Mouse (Mus musculus): ENCODE measurements around the gene Gm10944. TPM values are rescaled to one million over a fixed set of nuclear protein-coding genes. Genes with fewer than 3 reads are reported as not detected.

Gm10944 gene
- polyA plus RNA-seq, 1 experiment, result not detected

GRCm38 (mm10) chr10:10689668-10690223 is 8.6 kb downstream of the Gm10944 start:
- no peaks in the 10 kb centered on the region for H3K36me3 ChIP-seq (ENCODE audit: control insufficient read depth, insufficient read depth, low read length)
- H3K4me1 ChIP-seq (replicated peaks; ENCODE audit: control insufficient read depth, insufficient read depth, low read length), result no peaks in the 10 kb centered on the region
- 7% methylated on average over 11 of the region's 11 CpGs for WGBS
- H3K27ac ChIP-seq (ENCODE audit: control insufficient read depth, insufficient read depth, low read length), result no peak overlapping the region
- H3K27me3 ChIP-seq (ENCODE audit: control insufficient read depth, insufficient read depth, low read length), result no peaks in the 10 kb centered on the region
- DNase-seq, result no peak
- H3K4me3 ChIP-seq (ENCODE audit: control insufficient read depth, insufficient read depth, low read length), result no peak overlapping the region
- TF ChIP-seq CTCF (IDR thresholded peaks at IDR 0.05; ENCODE audit: borderline replicate concordance, control insufficient read depth, extremely low read depth, insufficient read depth, low read length, poor library complexity), result no peak

- Histone ChIP-seq H3K27me3 (ENCODE audit: control insufficient read depth, insufficient read depth, low read length) (no peaks in the 10 kb centered on the region), H3K27ac (ENCODE audit: control insufficient read depth, insufficient read depth, low read length) (no peak overlapping the region), H3K4me3 (ENCODE audit: control insufficient read depth, insufficient read depth, low read length) (no peak overlapping the region), H3K4me1 (replicated peaks; ENCODE audit: control insufficient read depth, insufficient read depth, low read length) (no peaks in the 10 kb centered on the region), H3K36me3 (ENCODE audit: control insufficient read depth, insufficient read depth, low read length) (no peaks in the 10 kb centered on the region)
- no peak for TF ChIP-seq CTCF (IDR thresholded peaks at IDR 0.05; ENCODE audit: borderline replicate concordance, control insufficient read depth, extremely low read depth, insufficient read depth, low read length, poor library complexity)
- TF ChIP-seq POLR2A (IDR thresholded peaks at IDR 0.05; ENCODE audit: control insufficient read depth, extremely low read depth, insufficient read depth, low read length, poor library complexity), result no peak
- WGBS, result 92% methylated on average over 6 of the region's 6 CpGs
- no peak for DNase-seq
Observed at GRCm38 (mm10) chr10:10697497-10697896, 16.3 kb downstream of the Gm10944 start.

- H3K36me3 ChIP-seq (ENCODE audit: control insufficient read depth, insufficient read depth, low read length), result no peaks in the 10 kb centered on the region
- 5% methylated on average over 1 of the region's 1 CpGs for WGBS
- H3K4me1 ChIP-seq (replicated peaks; ENCODE audit: control insufficient read depth, insufficient read depth, low read length), result no peaks in the 10 kb centered on the region
- H3K27ac ChIP-seq (ENCODE audit: control insufficient read depth, insufficient read depth, low read length), result no peak overlapping the region
- no peak for DNase-seq
- H3K27me3 ChIP-seq (ENCODE audit: control insufficient read depth, insufficient read depth, low read length), result no peaks in the 10 kb centered on the region
- TF ChIP-seq CTCF (IDR thresholded peaks at IDR 0.05; ENCODE audit: borderline replicate concordance, control insufficient read depth, extremely low read depth, insufficient read depth, low read length, poor library complexity), result no peak
- no peak for TF ChIP-seq POLR2A (IDR thresholded peaks at IDR 0.05; ENCODE audit: control insufficient read depth, extremely low read depth, insufficient read depth, low read length, poor library complexity)
- no peak overlapping the region for H3K4me3 ChIP-seq (ENCODE audit: control insufficient read depth, insufficient read depth, low read length)
Observed at GRCm38 (mm10) chr10:10700903-10701302, 19.8 kb downstream of the Gm10944 start.

GRCm38 (mm10) chr10:10701326-10701725 is 20.2 kb downstream of the Gm10944 start:
- no peak for TF ChIP-seq POLR2A (IDR thresholded peaks at IDR 0.05; ENCODE audit: control insufficient read depth, extremely low read depth, insufficient read depth, low read length, poor library complexity)
- no peak for TF ChIP-seq CTCF (IDR thresholded peaks at IDR 0.05; ENCODE audit: borderline replicate concordance, control insufficient read depth, extremely low read depth, insufficient read depth, low read length, poor library complexity)
- WGBS, result 94% methylated on average over 1 of the region's 1 CpGs
- no peaks in the 10 kb centered on the region for H3K4me1 ChIP-seq (replicated peaks; ENCODE audit: control insufficient read depth, insufficient read depth, low read length)

GRCm38 (mm10) chr10:10708031-10708430 is 26.9 kb downstream of the Gm10944 start:
- no peaks in the 10 kb centered on the region for H3K36me3 ChIP-seq (ENCODE audit: control insufficient read depth, insufficient read depth, low read length)
- no peak overlapping the region for H3K27ac ChIP-seq (ENCODE audit: control insufficient read depth, insufficient read depth, low read length)
- WGBS, result 86% methylated on average over 1 of the region's 1 CpGs
- no peak overlapping the region for H3K4me3 ChIP-seq (ENCODE audit: control insufficient read depth, insufficient read depth, low read length)
- no peaks in the 10 kb centered on the region for H3K27me3 ChIP-seq (ENCODE audit: control insufficient read depth, insufficient read depth, low read length)
- H3K4me1 ChIP-seq (replicated peaks; ENCODE audit: control insufficient read depth, insufficient read depth, low read length), result no peaks in the 10 kb centered on the region
- TF ChIP-seq CTCF (IDR thresholded peaks at IDR 0.05; ENCODE audit: borderline replicate concordance, control insufficient read depth, extremely low read depth, insufficient read depth, low read length, poor library complexity) (no peak), POLR2A (IDR thresholded peaks at IDR 0.05; ENCODE audit: control insufficient read depth, extremely low read depth, insufficient read depth, low read length, poor library complexity) (no peak)
- no peak for DNase-seq

More at GRCm38 (mm10) chr10:10701326-10701725, 20.2 kb downstream of the Gm10944 start:
- DNase-seq, result no peak
- Histone ChIP-seq H3K27ac (ENCODE audit: control insufficient read depth, insufficient read depth, low read length) (no peak overlapping the region), H3K27me3 (ENCODE audit: control insufficient read depth, insufficient read depth, low read length) (no peaks in the 10 kb centered on the region), H3K4me3 (ENCODE audit: control insufficient read depth, insufficient read depth, low read length) (no peak overlapping the region), H3K36me3 (ENCODE audit: control insufficient read depth, insufficient read depth, low read length) (no peaks in the 10 kb centered on the region)

- 93% methylated on average over 2 of the region's 2 CpGs for WGBS
- no peak for TF ChIP-seq CTCF (IDR thresholded peaks at IDR 0.05; ENCODE audit: borderline replicate concordance, control insufficient read depth, extremely low read depth, insufficient read depth, low read length, poor library complexity)
- no peak for TF ChIP-seq POLR2A (IDR thresholded peaks at IDR 0.05; ENCODE audit: control insufficient read depth, extremely low read depth, insufficient read depth, low read length, poor library complexity)
Observed at GRCm38 (mm10) chr10:10710359-10710758, 29.2 kb downstream of the Gm10944 start.

GRCm38 (mm10) chr10:10710837-10711236 is 29.7 kb downstream of the Gm10944 start:
- no peaks in the 10 kb centered on the region for H3K36me3 ChIP-seq (ENCODE audit: control insufficient read depth, insufficient read depth, low read length)
- no peak overlapping the region for H3K4me3 ChIP-seq (ENCODE audit: control insufficient read depth, insufficient read depth, low read length)
- DNase-seq, result no peak
- 84% methylated on average over 2 of the region's 2 CpGs for WGBS
- H3K4me1 ChIP-seq (replicated peaks; ENCODE audit: control insufficient read depth, insufficient read depth, low read length), result no peaks in the 10 kb centered on the region
- TF ChIP-seq POLR2A (IDR thresholded peaks at IDR 0.05; ENCODE audit: control insufficient read depth, extremely low read depth, insufficient read depth, low read length, poor library complexity), result no peak
- no peak for TF ChIP-seq CTCF (IDR thresholded peaks at IDR 0.05; ENCODE audit: borderline replicate concordance, control insufficient read depth, extremely low read depth, insufficient read depth, low read length, poor library complexity)
- no peaks in the 10 kb centered on the region for H3K27me3 ChIP-seq (ENCODE audit: control insufficient read depth, insufficient read depth, low read length)
- no peak overlapping the region for H3K27ac ChIP-seq (ENCODE audit: control insufficient read depth, insufficient read depth, low read length)

More at GRCm38 (mm10) chr10:10710359-10710758, 29.2 kb downstream of the Gm10944 start:
- H3K27ac ChIP-seq (ENCODE audit: control insufficient read depth, insufficient read depth, low read length), result no peak overlapping the region
- DNase-seq, result no peak
- no peak overlapping the region for H3K4me3 ChIP-seq (ENCODE audit: control insufficient read depth, insufficient read depth, low read length)
- no peaks in the 10 kb centered on the region for H3K4me1 ChIP-seq (replicated peaks; ENCODE audit: control insufficient read depth, insufficient read depth, low read length)
- H3K27me3 ChIP-seq (ENCODE audit: control insufficient read depth, insufficient read depth, low read length), result no peaks in the 10 kb centered on the region
- H3K36me3 ChIP-seq (ENCODE audit: control insufficient read depth, insufficient read depth, low read length), result no peaks in the 10 kb centered on the region

Data from thymus, adult 2 months (tissue).